Comparison of ENCODE assay signal across 20 mouse cellular contexts in genomic region chr11:97032499-97032898, GRCm38 (mm10). TPM values are rescaled to one million over a fixed set of nuclear protein-coding genes. Genes with fewer than 3 reads are reported as not detected.
"Had no signal": no experiment of that assay in that cellular context is flagged by ENCODE, and none has a peak within 500 bp of the region (broad histone marks: within the 10 kb centered on the region; RNA-seq: fewer than 3 reads in every experiment).

No protein-coding gene starts in this region.

- ATAC-seq: midbrain, embryonic 16.5 days had no signal

- H3K4me2 ChIP-seq: lung, embryonic 14.5 days; midbrain, embryonic 12.5 days; neural tube, embryonic 13.5 days; neural tube, embryonic 15.5 days had no signal

- H3K4me3 ChIP-seq: midbrain, embryonic 10.5 days; midbrain, embryonic 12.5 days; myocyte; neural tube, embryonic 13.5 days; neural tube, embryonic 15.5 days had no signal

- H3K9me3 ChIP-seq: midbrain, embryonic 10.5 days; midbrain, embryonic 12.5 days; neural tube, embryonic 13.5 days; neural tube, embryonic 15.5 days had no signal

- H3K27ac ChIP-seq: midbrain, embryonic 10.5 days; midbrain, embryonic 12.5 days; neural tube, embryonic 13.5 days; neural tube, embryonic 15.5 days had no signal

- DNase-seq: lung, embryonic 14.5 days; lung, postnatal 10 days; lung, postnatal 4 days; midbrain, embryonic 14.5 days; retina, postnatal 1 day; right cerebral cortex, adult 18-20 months; right cerebral cortex, postnatal 25 days; right cerebral cortex, postnatal 4 days; spleen, adult 18-20 months; thymus, adult 18-20 months; thymus, postnatal 14 days; thymus, postnatal 36 days had no signal

- H3K27me3 ChIP-seq: midbrain, embryonic 12.5 days; neural tube, embryonic 13.5 days; neural tube, embryonic 15.5 days had no signal

- H3K36me3 ChIP-seq: neural tube, embryonic 13.5 days; neural tube, embryonic 15.5 days had no signal

- H3K9ac ChIP-seq: lung, embryonic 14.5 days; midbrain, embryonic 12.5 days; neural tube, embryonic 13.5 days; neural tube, embryonic 15.5 days had no signal

RNA-seq across cellular contexts. Expression of gene Lrrc46, which starts 8.7 kb away (rescaled TPM):
- total RNA-seq: megakaryocyte-erythroid progenitor cell, adult 5-6 weeks had no signal
- polyA plus RNA-seq: stomach, embryonic 14.5 days had no signal

RNA-seq across cellular contexts. Expression of gene Sp6, which starts 19.3 kb away (rescaled TPM):
- polyA plus RNA-seq: midbrain, embryonic 14.5 days had no signal
